ENCODE assay signal across 7 mouse cellular contexts in the genomic region with DNA sequence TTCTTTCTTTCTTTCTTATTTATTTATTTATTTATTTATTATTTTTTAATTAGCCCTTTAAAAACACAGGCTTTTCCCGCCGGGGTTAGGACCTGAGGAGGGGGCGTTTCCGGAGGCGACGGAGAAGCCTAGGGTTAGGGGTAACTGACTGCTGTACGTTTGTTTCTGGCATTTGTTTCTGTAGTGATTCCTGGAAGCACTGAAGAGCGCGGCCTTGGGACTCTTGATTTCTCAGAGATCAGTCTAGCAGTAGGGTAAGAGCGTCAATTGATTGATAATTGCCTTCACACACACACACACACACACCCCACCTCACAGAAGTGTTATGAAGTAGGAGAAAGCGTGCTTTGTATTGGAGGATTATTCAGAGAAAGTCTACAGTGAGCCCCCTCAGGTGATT. TPM values are rescaled to one million over a fixed set of nuclear protein-coding genes. Genes with fewer than 3 reads are reported as not detected.
DNase-seq lines count a peak whose midpoint lies in the region; ATAC-seq lines count a peak whose summit lies in the region.

No protein-coding gene starts in this region.

- no peaks in the 10 kb centered on the region for H3K36me3 ChIP-seq in lung, embryonic 15.5 days
- H3K36me3 ChIP-seq in hindbrain, embryonic 13.5 days = no peaks in the 10 kb centered on the region
- no peaks in the 10 kb centered on the region for H3K36me3 ChIP-seq in midbrain, embryonic 16.5 days (ENCODE audit: control insufficient read depth, insufficient read depth, low read length)

- H3K27ac ChIP-seq in lung, embryonic 15.5 days = no peak overlapping the region
- peak overlapping the region; percentile 76 for H3K27ac ChIP-seq in hindbrain, embryonic 13.5 days
- no peak overlapping the region; the same call in 1 of the 2 replicates for H3K27ac ChIP-seq in midbrain, embryonic 16.5 days (ENCODE audit: low read length)

- peak overlapping the region; percentile 92 for H3K4me2 ChIP-seq in lung, embryonic 15.5 days
- peak overlapping the region; percentile 78 for H3K4me2 ChIP-seq in hindbrain, embryonic 13.5 days
- peak overlapping the region; percentile 63 for H3K4me2 ChIP-seq in midbrain, embryonic 16.5 days (ENCODE audit: low read length)

- H3K4me3 ChIP-seq in lung, embryonic 15.5 days = peak overlapping the region; percentile 98
- peak overlapping the region; percentile 89 for H3K4me3 ChIP-seq in hindbrain, embryonic 13.5 days
- peak overlapping the region; percentile 82 for H3K4me3 ChIP-seq in midbrain, embryonic 16.5 days (ENCODE audit: low read depth, low read length)

- H3K9ac ChIP-seq in lung, embryonic 15.5 days = peak overlapping the region; percentile 87
- H3K9ac ChIP-seq in hindbrain, embryonic 13.5 days = peak overlapping the region; percentile 85
- H3K9ac ChIP-seq in midbrain, embryonic 16.5 days (ENCODE audit: low read depth, low read length) = peak overlapping the region; percentile 91

- H3K9me3 ChIP-seq in lung, embryonic 15.5 days = no peaks in the 10 kb centered on the region
- H3K9me3 ChIP-seq in hindbrain, embryonic 13.5 days = no peaks in the 10 kb centered on the region
- H3K9me3 ChIP-seq in midbrain, embryonic 16.5 days (replicated peaks; ENCODE audit: control insufficient read depth, low read length, poor library complexity, severe bottlenecking) = no peaks in the 10 kb centered on the region

- H3K4me1 ChIP-seq in lung, embryonic 15.5 days = peaks cover 12% of the 10 kb centered on the region
- peaks cover 9% of the 10 kb centered on the region for H3K4me1 ChIP-seq in hindbrain, embryonic 13.5 days (replicated peaks)
- peaks cover 18% of the 10 kb centered on the region for H3K4me1 ChIP-seq in midbrain, embryonic 16.5 days (ENCODE audit: control insufficient read depth, insufficient read depth, low read length)

- no peak for DNase-seq in lung, postnatal 25 days (ENCODE audit: low spot score)
- peak; percentile 27 for DNase-seq in embryo, embryonic 11 days
- DNase-seq in right cerebral cortex, postnatal 36 days (ENCODE audit: low spot score in 2 of 2) = no peak

- ATAC-seq in lung, embryonic 15.5 days (ENCODE audit: borderline replicate concordance, extremely low read depth, low FRiP score, low TSS enrichment) = peak; percentile 41; the same call in 1 of the 2 replicates
- ATAC-seq in hindbrain, embryonic 13.5 days (ENCODE audit: low FRiP score) = peak; percentile 33
- peak; percentile 49 for ATAC-seq in midbrain, embryonic 16.5 days
- no peak for ATAC-seq in frontal cortex, adult (ENCODE audit: low TSS enrichment)

- H3K27me3 ChIP-seq in lung, embryonic 15.5 days = no peaks in the 10 kb centered on the region
- H3K27me3 ChIP-seq in hindbrain, embryonic 13.5 days = peaks cover 10% of the 10 kb centered on the region
- H3K27me3 ChIP-seq in midbrain, embryonic 16.5 days (ENCODE audit: control insufficient read depth, insufficient read depth, low read depth, low read length) = peaks cover 3% of the 10 kb centered on the region; the same call in 1 of the 2 replicates

- WGBS in lung, embryonic 15.5 days = 4% methylated on average over 11 of the region's 11 CpGs
- 4% methylated on average over 11 of the region's 11 CpGs for WGBS in hindbrain, embryonic 13.5 days
- 3% methylated on average over 11 of the region's 11 CpGs for WGBS in midbrain, embryonic 16.5 days

RNA-seq across cellular contexts. Expression of a gene that starts 0.6 kb away (rescaled TPM):
- polyA plus RNA-seq in lung, embryonic 15.5 days (2015; fragmentation: Nextera tagmentation; extraction: Ambion mirVana) = 30.2 and 32.2 TPM in 2 replicates
- polyA plus RNA-seq in hindbrain, embryonic 13.5 days (2015; fragmentation: Nextera tagmentation; extraction: Ambion mirVana) = 68.8 and 69.8 TPM in 2 replicates
- polyA plus RNA-seq in midbrain, embryonic 16.5 days (2015; fragmentation: Nextera tagmentation; extraction: Ambion mirVana) = 60.6 and 65.1 TPM in 2 replicates

RNA-seq across cellular contexts. Expression of a gene that starts 44.1 kb away (rescaled TPM):
- 41.7 and 42.8 TPM in 2 replicates for polyA plus RNA-seq in lung, embryonic 15.5 days (2015; fragmentation: Nextera tagmentation; extraction: Ambion mirVana)
- 10.7 and 11.8 TPM in 2 replicates for polyA plus RNA-seq in hindbrain, embryonic 13.5 days (2015; fragmentation: Nextera tagmentation; extraction: Ambion mirVana)
- 8.8 and 12.5 TPM in 2 replicates for polyA plus RNA-seq in midbrain, embryonic 16.5 days (2015; fragmentation: Nextera tagmentation; extraction: Ambion mirVana)

RNA-seq across cellular contexts. Expression of a gene that starts 46.0 kb away (rescaled TPM):
- 0.90 and 1.5 TPM in 2 replicates for polyA plus RNA-seq in lung, embryonic 15.5 days (2015; fragmentation: Nextera tagmentation; extraction: Ambion mirVana)
- polyA plus RNA-seq in hindbrain, embryonic 13.5 days (2015; fragmentation: Nextera tagmentation; extraction: Ambion mirVana) = 0.36 and 0.52 TPM in 2 replicates
- 0.66 and 0.72 TPM in 2 replicates for polyA plus RNA-seq in midbrain, embryonic 16.5 days (2015; fragmentation: Nextera tagmentation; extraction: Ambion mirVana)

RNA-seq across cellular contexts. Expression of a gene that starts 46.1 kb away (rescaled TPM):
- polyA plus RNA-seq in lung, embryonic 15.5 days (2015; fragmentation: Nextera tagmentation; extraction: Ambion mirVana) = 87.6 and 90.5 TPM in 2 replicates
- 93.7 and 95.3 TPM in 2 replicates for polyA plus RNA-seq in hindbrain, embryonic 13.5 days (2015; fragmentation: Nextera tagmentation; extraction: Ambion mirVana)
- 75.2 and 81.9 TPM in 2 replicates for polyA plus RNA-seq in midbrain, embryonic 16.5 days (2015; fragmentation: Nextera tagmentation; extraction: Ambion mirVana)
